Comparison of ENCODE assay signal across 15 mouse cellular contexts in genomic region chr9:97956407-97957106, GRCm38 (mm10).
DNase-seq lines count a peak whose midpoint lies in the region; ATAC-seq and TF ChIP-seq lines count a peak whose summit lies in the region.
"Had no signal": no experiment of that assay in that cellular context is flagged by ENCODE, and none has a peak within 500 bp of the region (broad histone marks: within the 10 kb centered on the region; RNA-seq: fewer than 3 reads in every experiment).

No protein-coding gene starts in this region.

- peak; percentile 64 for DNase-seq in adrenal gland, postnatal 10 days
- no peak for DNase-seq in adrenal gland, postnatal 25 days
- DNase-seq in limb, embryonic 14.5 days (ENCODE audit: low spot score) = peak; percentile 48
- no peak for DNase-seq in limb, embryonic 10.5 days (ENCODE audit: low spot score)
- DNase-seq in ovary, adult 18-20 months (ENCODE audit: low spot score) = no peak
- DNase-seq in liver = no peak
- DNase-seq: embryo, embryonic 11 days; kidney, adult 11 months; liver, embryonic 13.5 days; thymus, postnatal 14 days had no signal

- no peak for ATAC-seq in limb, embryonic 14.5 days (ENCODE audit: low FRiP score, low read depth)
- ATAC-seq in cerebellum, adult (ENCODE audit: insufficient number of reproducible peaks, low FRiP score, low TSS enrichment) = peak; percentile 54; the same call in 1 of the 2 replicates
- ATAC-seq in forebrain, embryonic 16.5 days = peak; percentile 92

- no peaks in the 10 kb centered on the region for H3K9me3 ChIP-seq in limb, embryonic 14.5 days (ENCODE audit: control insufficient read depth, low read length)
- no peaks in the 10 kb centered on the region for H3K9me3 ChIP-seq in limb, embryonic 10.5 days (replicated peaks)
- H3K9me3 ChIP-seq in forebrain, embryonic 16.5 days (ENCODE audit: control insufficient read depth, low read length) = no peaks in the 10 kb centered on the region
- H3K9me3 ChIP-seq: heart, embryonic 13.5 days; liver, embryonic 13.5 days; neural tube, embryonic 15.5 days had no signal

- no peak overlapping the region for H3K4me2 ChIP-seq in limb, embryonic 14.5 days (replicated peaks; ENCODE audit: low read depth, low read length, severe bottlenecking)
- H3K4me2 ChIP-seq in forebrain, embryonic 16.5 days (ENCODE audit: low read length) = no peak overlapping the region
- H3K4me2 ChIP-seq: heart, embryonic 13.5 days; liver, embryonic 13.5 days; neural tube, embryonic 15.5 days had no signal

- no peaks in the 10 kb centered on the region for H3K36me3 ChIP-seq in limb, embryonic 14.5 days (ENCODE audit: control insufficient read depth, insufficient read depth, low read length)
- no peaks in the 10 kb centered on the region for H3K36me3 ChIP-seq in limb, embryonic 10.5 days
- no peaks in the 10 kb centered on the region for H3K36me3 ChIP-seq in forebrain, embryonic 16.5 days (ENCODE audit: control insufficient read depth, insufficient read depth)
- H3K36me3 ChIP-seq: G1E; heart, embryonic 13.5 days; liver, embryonic 13.5 days; neural tube, embryonic 15.5 days had no signal

- no peak overlapping the region for H3K9ac ChIP-seq in limb, embryonic 14.5 days (ENCODE audit: low read depth, low read length, severe bottlenecking)
- H3K9ac ChIP-seq in forebrain, embryonic 16.5 days (replicated peaks; ENCODE audit: low read depth, low read length) = no peak overlapping the region; the same call in 1 of the 2 replicates
- H3K9ac ChIP-seq: heart, embryonic 13.5 days; liver, embryonic 13.5 days; neural tube, embryonic 15.5 days had no signal

- no peak overlapping the region for H3K27ac ChIP-seq in limb, embryonic 14.5 days (replicated peaks; ENCODE audit: low read depth, low read length)
- H3K27ac ChIP-seq in limb, embryonic 10.5 days = no peak overlapping the region
- H3K27ac ChIP-seq in forebrain, embryonic 16.5 days (ENCODE audit: low read length) = peak overlapping the region; percentile 59
- H3K27ac ChIP-seq: heart, embryonic 13.5 days; liver, embryonic 13.5 days; neural tube, embryonic 15.5 days had no signal

- WGBS in limb, embryonic 14.5 days = 55% methylated on average over 4 of the region's 4 CpGs
- whole genome bisulfite sequencing in limb, embryonic 10.5 days = 89% methylated on average over 4 of the region's 4 CpGs
- WGBS in forebrain, embryonic 16.5 days = 45% methylated on average over 4 of the region's 4 CpGs

- H3K27me3 ChIP-seq in limb, embryonic 14.5 days (ENCODE audit: control insufficient read depth, insufficient read depth, low read length) = no peaks in the 10 kb centered on the region
- no peaks in the 10 kb centered on the region for H3K27me3 ChIP-seq in limb, embryonic 10.5 days (ENCODE audit: low read depth, poor library complexity, severe bottlenecking)
- no peaks in the 10 kb centered on the region for H3K27me3 ChIP-seq in forebrain, embryonic 16.5 days (replicated peaks; ENCODE audit: control insufficient read depth, insufficient read depth, low read length)
- H3K27me3 ChIP-seq: heart, embryonic 13.5 days; liver, embryonic 13.5 days; neural tube, embryonic 15.5 days had no signal

- TF ChIP-seq POLR2A in limb, embryonic 14.5 days (IDR thresholded peaks at IDR 0.05; ENCODE audit: borderline replicate concordance, extremely low read depth, insufficient read depth, insufficient read length) = no peak

- no peak overlapping the region for H3K4me3 ChIP-seq in limb, embryonic 14.5 days (replicated peaks; ENCODE audit: low read length)
- no peak overlapping the region for H3K4me3 ChIP-seq in limb, embryonic 10.5 days
- H3K4me3 ChIP-seq in forebrain, embryonic 16.5 days (replicated peaks; ENCODE audit: low read length) = no peak overlapping the region
- H3K4me3 ChIP-seq: heart, embryonic 13.5 days; liver, embryonic 13.5 days; neural tube, embryonic 15.5 days had no signal

- H3K4me1 ChIP-seq in limb, embryonic 14.5 days (ENCODE audit: control insufficient read depth, insufficient read depth, low read length) = 0 out of 2 replicates have a peak, but pooled peaks cover 3% of the 10 kb centered on the region
- H3K4me1 ChIP-seq in limb, embryonic 10.5 days = no peaks in the 10 kb centered on the region
- H3K4me1 ChIP-seq in forebrain, embryonic 16.5 days (replicated peaks; ENCODE audit: control insufficient read depth, insufficient read depth, low read length) = peaks cover 11% of the 10 kb centered on the region
- H3K4me1 ChIP-seq: liver, embryonic 13.5 days had no signal

Comparison
In these comparisons a context has a peak if more than half of its experiments do, and no peak if none do; other contexts are left out.
1. DNase-seq: peak in adrenal gland, postnatal 10 days (single experiment) and limb, embryonic 14.5 days (single experiment); none in adrenal gland, postnatal 25 days (single experiment), limb, embryonic 10.5 days (single experiment), ovary, adult 18-20 months (single experiment) and liver (single experiment).